Mouse (Mus musculus): ENCODE measurements around the gene Nadsyn1. TPM values are rescaled to one million over a fixed set of nuclear protein-coding genes. Genes with fewer than 3 reads are reported as not detected.
A peak's percentile ranks its signal among the peaks of the same experiment; 100 is the strongest.

Nadsyn1 gene
- total RNA-seq, 2 experiments from 2014 or later, result 3.7 to 4.6 TPM

GRCm38 (mm10) chr7:143793121-143793520, 29.5 kb downstream of the Nadsyn1 start:
- peak; percentile 44 for TF ChIP-seq CTCF (IDR thresholded peaks at IDR 0.05)
- peak; percentile 34 for DNase-seq
- Histone ChIP-seq H3K27ac (no peak overlapping the region), H3K4me3 (no peak overlapping the region)
- intact Hi-C loops (cut with DNase I), result no loop called here

DNA sequence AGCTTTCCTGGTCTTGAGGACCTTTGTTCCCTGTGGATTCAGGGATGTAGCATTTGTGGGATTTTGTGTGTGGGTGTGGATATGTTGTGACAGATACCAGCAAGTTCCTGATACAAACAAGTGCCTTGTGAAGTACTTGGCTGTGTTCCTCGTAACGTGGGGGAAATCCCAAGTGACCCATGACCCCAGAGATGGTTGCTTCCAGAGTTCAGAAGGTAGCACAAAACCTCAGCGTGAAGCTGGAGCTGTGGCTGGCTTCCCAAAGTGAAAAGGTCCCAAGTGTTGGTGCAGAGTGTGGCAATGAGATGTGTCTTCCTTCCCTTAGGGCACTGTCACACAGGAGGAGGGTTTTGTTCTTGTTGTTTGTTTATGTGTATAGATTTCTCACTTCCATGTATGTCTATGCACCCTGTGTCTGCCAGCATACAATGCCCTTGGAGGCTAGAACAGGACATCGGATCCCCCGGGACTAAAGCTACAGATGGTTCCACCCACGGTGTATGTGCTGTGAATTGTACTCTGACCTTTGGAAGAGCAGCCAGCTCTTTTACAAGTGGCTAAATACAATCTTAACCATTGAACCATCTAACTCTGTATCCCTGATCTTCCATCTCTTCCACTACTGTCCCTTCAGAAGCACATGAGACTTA, 30.2 kb downstream of the Nadsyn1 start:
- Histone ChIP-seq H3K27ac (no peak overlapping the region), H3K4me3 (no peak overlapping the region)
- intact Hi-C loops (cut with DNase I), result no loop called here
- DNase-seq, result peak; percentile 4
- no peak for TF ChIP-seq CTCF (IDR thresholded peaks at IDR 0.05)

DNA sequence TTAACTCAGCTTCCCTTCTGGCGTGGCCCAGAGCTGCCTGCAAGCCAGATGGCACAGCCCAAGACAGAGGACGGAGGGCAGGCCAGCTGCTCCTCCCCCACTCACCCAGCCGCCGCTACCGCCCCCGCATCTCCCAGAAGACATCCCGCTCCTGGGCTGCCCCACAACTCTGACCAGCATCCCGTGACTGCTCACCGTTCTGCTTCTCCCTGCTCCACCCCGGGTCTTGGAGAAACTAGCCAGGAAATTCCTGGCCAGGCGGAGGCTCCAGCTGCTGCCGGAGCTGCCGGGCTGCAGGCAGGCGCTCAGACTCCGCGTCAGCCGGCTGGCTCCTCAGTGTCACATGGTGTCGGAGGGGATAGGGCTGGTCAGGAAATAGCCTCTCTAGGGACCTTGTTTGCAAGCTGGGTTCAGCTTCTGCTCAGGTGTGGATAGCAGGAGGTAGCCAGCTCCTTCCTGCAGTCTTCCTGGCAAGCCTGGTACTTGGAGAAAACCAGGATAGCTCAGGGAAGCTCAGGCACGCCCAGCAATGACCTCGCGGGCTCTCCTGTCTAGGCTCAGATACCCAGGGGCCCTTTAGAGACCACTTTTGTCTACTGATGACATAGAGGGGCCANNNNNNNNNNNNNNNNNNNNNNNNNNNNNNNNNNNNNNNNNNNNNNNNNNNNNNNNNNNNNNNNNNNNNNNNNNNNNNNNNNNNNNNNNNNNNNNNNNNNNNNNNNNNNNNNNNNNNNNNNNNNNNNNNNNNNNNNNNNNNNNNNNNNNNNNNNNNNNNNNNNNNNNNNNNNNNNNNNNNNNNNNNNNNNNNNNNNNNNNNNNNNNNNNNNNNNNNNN, 38.4 kb downstream of the Nadsyn1 start, which contains the start of gene Mrgpre:
Gene Mrgpre (minus strand): TSS at position 505 of the 834 bp plus-strand sequence.
- intact Hi-C loops (cut with DNase I), result no loop called here
- Histone ChIP-seq H3K4me3 (peak within 1 kb of the TSS; percentile 62), H3K27ac (peak within 1 kb of the TSS; percentile 85)
- DNase-seq, result peak; percentile 91
- TF ChIP-seq CTCF (IDR thresholded peaks at IDR 0.05), result no peak

- Histone ChIP-seq H3K27ac (peak overlapping the region; percentile 85), H3K4me3 (peak overlapping the region; percentile 62)
- intact Hi-C loops (cut with DNase I), result no loop called here
- peak; percentile 23 for DNase-seq
- TF ChIP-seq CTCF (IDR thresholded peaks at IDR 0.05), result no peak
These were observed 39.2 kb downstream of the Nadsyn1 start for GRCm38 (mm10) chr7:143783378-143783995.

DNA sequence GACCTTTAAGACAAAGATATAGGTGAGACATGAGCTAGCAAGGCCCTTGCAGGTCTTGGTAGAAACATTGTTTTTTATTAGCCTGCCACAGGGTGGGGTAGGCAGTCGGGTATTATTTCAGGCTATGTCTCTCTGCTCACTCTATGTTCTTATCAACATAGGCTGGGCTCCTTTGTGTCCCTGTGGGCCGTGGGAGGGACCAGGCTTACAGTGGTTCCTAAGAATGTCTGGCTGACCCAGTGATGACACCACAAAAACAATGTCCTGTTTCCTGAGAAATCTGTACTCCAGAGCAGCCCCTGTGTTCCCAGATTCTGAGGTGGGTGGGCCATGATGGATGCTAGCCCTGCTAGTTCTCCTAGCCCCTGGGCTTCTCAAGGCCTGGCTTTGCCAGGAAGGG, 45.3 kb downstream of the Nadsyn1 start:
- intact Hi-C loops (cut with DNase I), result no loop called here
- peak; percentile 38 for DNase-seq
- no peak for TF ChIP-seq CTCF (IDR thresholded peaks at IDR 0.05)
- Histone ChIP-seq H3K4me3 (no peak overlapping the region), H3K27ac (peak overlapping the region; percentile 72)

DNA sequence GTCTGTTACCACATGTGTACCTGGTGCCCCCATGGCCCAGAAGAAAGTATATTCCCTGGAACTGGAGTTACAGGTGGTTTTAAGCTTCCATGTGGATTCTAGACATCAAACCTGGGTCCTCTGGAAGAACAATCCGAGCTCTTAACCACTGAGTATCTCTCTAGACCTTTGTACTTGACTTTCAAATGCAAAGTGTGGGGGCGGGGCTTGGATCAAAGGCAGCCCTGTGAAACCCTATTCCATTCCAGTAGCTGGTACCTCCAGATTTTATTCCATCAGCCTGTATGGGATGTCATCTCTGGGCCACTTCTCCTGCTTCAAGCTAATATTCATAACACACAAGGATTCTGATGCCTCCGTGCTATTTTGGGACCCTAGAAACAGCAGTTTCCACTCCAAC, 46.5 kb downstream of the Nadsyn1 start:
- Histone ChIP-seq H3K27ac (no peak overlapping the region), H3K4me3 (no peak overlapping the region)
- TF ChIP-seq CTCF (IDR thresholded peaks at IDR 0.05), result no peak
- peak; percentile 5 for DNase-seq
- intact Hi-C loops (cut with DNase I), result no loop called here

DNA sequence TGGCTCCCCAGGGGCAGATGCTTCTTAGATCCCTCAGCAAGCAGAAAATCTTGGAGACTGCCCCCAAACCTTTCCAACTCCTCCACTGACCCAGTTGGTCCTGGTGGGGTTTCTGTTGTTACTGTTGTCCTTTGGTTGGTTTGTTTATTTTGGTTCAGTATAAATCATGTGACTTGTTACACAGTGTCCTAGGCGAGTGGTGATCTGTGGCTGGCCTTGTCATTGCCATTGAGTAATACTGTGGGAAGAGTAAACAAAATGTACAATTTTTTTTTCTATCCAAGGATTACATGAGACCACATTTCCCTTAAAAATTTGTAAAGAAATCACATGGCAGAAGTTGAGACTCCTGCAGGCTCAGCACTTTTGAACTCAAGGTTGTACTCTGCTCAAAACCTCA, 53.2 kb downstream of the Nadsyn1 start:
- intact Hi-C loops (cut with DNase I), result no loop called here
- H3K4me3 ChIP-seq, result no peak overlapping the region
- peak; percentile 5 for DNase-seq
- TF ChIP-seq CTCF (IDR thresholded peaks at IDR 0.05), result no peak
- H3K27ac ChIP-seq, result no peak overlapping the region

GRCm38 (mm10) chr7:143768267-143768666, 54.4 kb downstream of the Nadsyn1 start:
- TF ChIP-seq CTCF (IDR thresholded peaks at IDR 0.05), result no peak
- intact Hi-C loops (cut with DNase I), result no loop called here
- Histone ChIP-seq H3K4me3 (no peak overlapping the region), H3K27ac (no peak overlapping the region)
- no peak for DNase-seq

GRCm38 (mm10) chr7:143766893-143767292, 55.8 kb downstream of the Nadsyn1 start, which contains the start of gene Mrgprg:
Mrgprg (minus strand) TSS chr7:143766993.
- intact Hi-C loops (cut with DNase I), result no loop called here
- Histone ChIP-seq H3K4me3 (no peak within 1 kb of the TSS), H3K27ac (no peak within 1 kb of the TSS)
- DNase-seq, result no peak
- no peak for TF ChIP-seq CTCF (IDR thresholded peaks at IDR 0.05)

DNA sequence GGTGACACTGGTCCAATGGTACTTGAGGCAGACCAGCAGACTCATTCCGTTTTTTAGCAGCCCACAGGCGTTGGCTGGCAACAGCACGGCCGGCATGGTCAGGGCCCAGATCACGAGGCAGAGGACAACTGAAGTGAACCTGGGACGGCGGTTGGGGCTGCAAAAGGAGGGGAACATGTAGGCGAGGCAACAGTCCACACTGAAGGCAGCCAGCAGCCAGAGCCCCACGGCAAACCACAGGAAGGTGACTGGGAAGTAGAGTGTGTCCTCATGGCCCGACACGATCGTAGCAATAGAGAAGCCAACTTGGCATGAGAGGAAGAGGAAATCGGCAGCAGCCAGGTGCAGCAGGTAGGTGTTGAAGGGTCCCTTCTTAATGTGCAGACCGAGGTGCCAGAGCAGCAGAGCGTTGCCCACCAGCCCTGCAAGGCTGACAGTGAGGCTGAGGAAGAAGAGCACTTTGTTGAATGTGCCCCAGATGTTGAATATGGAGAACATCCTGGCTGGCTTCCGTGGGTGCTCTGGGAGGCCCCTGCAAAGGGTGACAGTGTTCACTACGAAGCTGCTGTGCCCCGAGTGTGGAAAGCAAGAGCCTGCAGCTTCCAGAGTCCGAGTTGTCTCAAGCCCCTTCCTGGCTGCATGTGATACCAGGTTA, 57.6 kb downstream of the Nadsyn1 start:
- intact Hi-C loops (cut with DNase I), result loop anchor here (1.0 kb wide), 2 partner anchors 17 to 59 kb away; no protein-coding TSS in a partner anchor
- TF ChIP-seq CTCF (IDR thresholded peaks at IDR 0.05), result no peak
- Histone ChIP-seq H3K4me3 (no peak overlapping the region), H3K27ac (no peak overlapping the region)
- DNase-seq, result no peak

DNA sequence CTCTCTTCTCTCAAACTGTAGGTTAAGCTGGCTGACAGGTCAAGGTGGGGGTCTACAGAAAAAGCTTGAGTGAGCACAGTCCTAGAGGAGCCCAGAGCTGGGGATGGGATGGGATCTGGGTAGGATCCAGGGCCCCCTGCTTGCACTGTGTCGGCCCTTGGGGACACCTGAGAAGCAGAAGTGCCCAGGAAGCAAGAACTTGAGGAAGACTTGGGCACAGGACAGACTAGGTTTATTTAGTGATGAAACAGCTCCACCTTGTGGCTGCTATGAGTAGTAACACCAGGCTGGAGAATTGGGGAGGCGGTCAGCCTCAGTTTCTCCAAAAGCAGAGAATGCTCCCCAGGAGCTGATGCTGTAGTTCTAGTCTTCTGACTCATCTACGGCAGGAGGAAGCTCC, 58.9 kb downstream of the Nadsyn1 start:
- peak; percentile 80 for TF ChIP-seq CTCF (IDR thresholded peaks at IDR 0.05)
- DNase-seq, result no peak
- intact Hi-C loops (cut with DNase I), result loop anchor here (1.0 kb wide), 2 partner anchors 15 to 57 kb away; no protein-coding TSS in a partner anchor
- H3K27ac ChIP-seq, result no peak overlapping the region
- H3K4me3 ChIP-seq, result no peak overlapping the region

- TF ChIP-seq CTCF (IDR thresholded peaks at IDR 0.05), result no peak
- DNase-seq, result peak; percentile 10
- Histone ChIP-seq H3K27ac (no peak overlapping the region), H3K4me3 (no peak overlapping the region)
- intact Hi-C loops (cut with DNase I), result no loop called here
These were observed 63.7 kb downstream of the Nadsyn1 start for GRCm38 (mm10) chr7:143758956-143759355.

Data from gastrocnemius, adult 2 months (tissue).